Mouse (Mus musculus): ENCODE measurements around the gene Mgat4a. TPM values are rescaled to one million over a fixed set of nuclear protein-coding genes. Genes with fewer than 3 reads are reported as not detected.

Gene Mgat4a
- polyA plus RNA-seq, 1 experiment from 2014 or later: 6.3 TPM

DNA sequence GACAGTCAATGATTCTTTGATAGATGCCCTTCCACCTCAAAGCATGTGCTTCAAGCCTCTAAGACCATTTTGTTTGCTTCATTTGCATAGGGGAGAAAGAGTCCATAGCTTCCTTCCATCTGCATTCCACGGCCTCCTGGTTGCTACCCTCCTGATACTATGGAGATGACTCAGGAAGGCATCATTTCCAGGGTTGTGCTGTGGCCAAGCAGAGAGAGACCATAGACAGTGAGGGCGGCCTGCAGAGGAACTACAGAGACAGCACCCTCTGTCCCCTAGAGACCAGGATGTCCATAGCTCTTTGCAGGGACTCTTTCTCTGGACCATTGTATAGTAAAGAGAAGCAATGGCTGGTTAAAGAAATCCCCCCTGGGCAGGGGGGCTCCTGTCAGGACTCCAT is 135.7 kb downstream of the Mgat4a start:
- H3K27me3 ChIP-seq: no peaks in the 10 kb centered on the region
- no peaks in the 10 kb centered on the region for H3K9me3 ChIP-seq
- no peak for ATAC-seq (ENCODE audit: borderline replicate concordance, extremely low read depth, low FRiP score, low TSS enrichment)
- H3K9ac ChIP-seq: no peak overlapping the region
- no peaks in the 10 kb centered on the region for H3K4me1 ChIP-seq
- no peaks in the 10 kb centered on the region for H3K36me3 ChIP-seq
- WGBS: 77% methylated on average over 2 of the region's 2 CpGs
- no peak overlapping the region for H3K4me2 ChIP-seq
- no peak overlapping the region for H3K4me3 ChIP-seq
- no peak overlapping the region for H3K27ac ChIP-seq

DNA sequence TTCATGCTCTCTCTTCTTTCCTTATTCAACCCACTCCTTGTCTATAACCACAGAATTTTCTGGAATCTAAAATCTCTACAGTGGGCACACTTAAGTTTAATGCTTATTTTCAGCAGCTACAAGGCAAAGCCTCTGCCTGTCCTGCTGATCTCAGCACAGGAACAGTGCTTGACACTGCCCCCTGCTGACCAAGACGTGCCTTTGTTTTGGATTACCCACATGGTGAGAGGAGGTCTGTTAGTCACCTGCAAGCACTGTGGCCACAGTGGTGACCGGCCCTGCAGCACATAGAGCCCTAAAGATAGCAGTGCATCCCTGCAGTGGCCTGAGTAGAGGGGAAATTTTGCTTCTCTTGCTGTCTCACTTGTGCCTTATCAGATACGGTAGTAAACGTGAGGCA is 139.1 kb downstream of the Mgat4a start:
- Histone ChIP-seq H3K4me3 (no peak overlapping the region), H3K36me3 (no peaks in the 10 kb centered on the region), H3K9ac (no peak overlapping the region), H3K4me1 (0 out of 2 replicates have a peak, but pooled peaks cover 9% of the 10 kb centered on the region), H3K27me3 (no peaks in the 10 kb centered on the region), H3K4me2 (no peak overlapping the region), H3K27ac (no peak overlapping the region), H3K9me3 (no peaks in the 10 kb centered on the region)
- no peak for ATAC-seq (ENCODE audit: borderline replicate concordance, extremely low read depth, low FRiP score, low TSS enrichment)
- 55% methylated on average over 4 of the region's 4 CpGs for WGBS

DNA sequence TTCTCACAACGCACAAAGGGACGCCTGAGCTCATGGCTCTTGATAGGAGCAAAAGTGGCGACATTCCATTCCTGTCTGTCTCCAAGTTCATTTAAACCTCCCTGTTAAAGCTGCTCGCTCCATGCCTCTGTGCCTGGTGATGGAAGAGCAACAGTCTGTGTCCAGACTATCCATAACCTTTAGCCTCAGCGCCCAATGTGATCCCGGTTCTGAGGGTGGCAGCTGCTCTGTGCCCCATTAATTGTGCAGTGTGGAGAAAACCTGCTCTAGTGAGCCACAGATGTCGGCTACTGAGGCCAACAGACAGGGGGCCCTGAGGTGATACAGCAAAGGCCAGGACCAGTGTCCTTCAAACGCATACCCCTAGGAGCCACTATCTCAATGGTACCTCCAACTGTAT is 141.1 kb downstream of the Mgat4a start:
- no peak for ATAC-seq (ENCODE audit: borderline replicate concordance, extremely low read depth, low FRiP score, low TSS enrichment)
- no peak overlapping the region for H3K9ac ChIP-seq
- H3K27ac ChIP-seq: no peak overlapping the region

DNA sequence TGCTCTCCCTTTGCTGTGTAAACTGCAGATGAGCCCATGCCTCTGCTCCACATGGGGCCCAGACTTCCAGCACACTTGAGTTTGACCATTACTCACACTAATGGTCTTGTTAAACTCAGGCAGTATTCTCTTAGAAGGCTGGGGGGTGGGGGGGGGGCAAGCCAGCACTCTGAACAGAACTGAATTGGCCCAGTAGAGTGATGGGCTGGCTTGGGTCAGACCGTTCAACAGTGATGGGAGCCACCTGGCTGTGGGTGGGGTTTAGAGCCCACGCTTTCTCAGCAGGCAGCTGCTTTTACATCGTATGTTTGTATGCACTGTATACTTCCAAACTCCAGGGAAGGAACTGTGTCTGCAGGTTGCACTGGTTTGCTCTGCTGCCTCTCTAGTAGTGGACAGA is 141.9 kb downstream of the Mgat4a start:
- WGBS: 20% methylated on average over 3 of the region's 3 CpGs
- Histone ChIP-seq H3K4me3 (no peak overlapping the region), H3K9ac (no peak overlapping the region), H3K36me3 (no peaks in the 10 kb centered on the region), H3K4me1 (0 out of 2 replicates have a peak, but pooled peaks cover 9% of the 10 kb centered on the region), H3K27me3 (no peaks in the 10 kb centered on the region), H3K27ac (no peak overlapping the region), H3K9me3 (no peaks in the 10 kb centered on the region), H3K4me2 (no peak overlapping the region)
- no peak for ATAC-seq (ENCODE audit: borderline replicate concordance, extremely low read depth, low FRiP score, low TSS enrichment)

More for the DNA sequence above, 141.1 kb downstream of the Mgat4a start:
- 0 out of 2 replicates have a peak, but pooled peaks cover 9% of the 10 kb centered on the region for H3K4me1 ChIP-seq
- no peaks in the 10 kb centered on the region for H3K27me3 ChIP-seq
- no peaks in the 10 kb centered on the region for H3K36me3 ChIP-seq
- no peak overlapping the region for H3K4me3 ChIP-seq
- 46% methylated on average over 8 of the region's 8 CpGs for WGBS
- no peaks in the 10 kb centered on the region for H3K9me3 ChIP-seq
- H3K4me2 ChIP-seq: no peak overlapping the region

DNA sequence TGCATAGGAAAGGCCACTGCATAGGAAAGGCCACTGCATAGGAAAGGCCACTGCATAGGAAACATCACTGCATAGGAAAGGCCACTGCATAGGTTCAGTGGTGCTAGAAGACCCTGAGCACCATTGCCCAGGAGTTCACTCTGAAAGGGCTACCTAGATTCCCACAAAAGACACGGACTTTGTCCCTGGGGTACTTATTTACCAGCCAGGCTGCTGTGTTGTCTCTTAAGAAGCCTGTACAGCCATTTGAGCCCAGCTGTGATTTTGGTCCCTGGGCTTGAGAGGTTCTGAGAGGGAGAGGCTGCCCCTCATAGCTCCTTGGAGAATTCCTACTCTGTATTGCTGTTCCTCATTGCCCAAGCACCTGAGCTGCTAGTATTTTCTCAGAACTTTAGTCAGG is 144.3 kb downstream of the Mgat4a start:
- WGBS: 63% methylated on average over 1 of the region's 1 CpGs
- Histone ChIP-seq H3K27me3 (no peaks in the 10 kb centered on the region), H3K9ac (no peak overlapping the region), H3K4me1 (0 out of 2 replicates have a peak, but pooled peaks cover 9% of the 10 kb centered on the region), H3K9me3 (no peaks in the 10 kb centered on the region), H3K36me3 (no peaks in the 10 kb centered on the region), H3K4me2 (no peak overlapping the region), H3K27ac (no peak overlapping the region), H3K4me3 (no peak overlapping the region)
- no peak for ATAC-seq (ENCODE audit: borderline replicate concordance, extremely low read depth, low FRiP score, low TSS enrichment)

DNA sequence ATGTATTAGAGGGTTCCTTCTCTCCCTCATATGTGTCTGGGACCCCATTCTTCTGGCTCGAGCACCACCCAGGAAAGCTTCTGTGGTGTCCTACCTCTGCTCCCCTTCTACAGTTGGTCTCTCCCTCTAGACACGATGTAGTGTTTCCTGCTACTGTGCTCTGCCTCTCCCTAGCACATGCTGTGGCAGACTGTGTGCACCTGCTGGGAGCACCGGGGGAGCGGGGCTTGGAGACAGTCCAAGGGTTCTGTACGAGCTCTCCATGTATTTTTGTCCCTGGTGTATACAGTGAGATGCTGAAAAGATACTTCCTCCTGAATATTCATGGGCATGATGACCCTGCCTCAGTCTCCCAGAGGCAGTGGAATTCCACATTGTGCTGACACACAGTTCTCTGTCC is 147.6 kb downstream of the Mgat4a start:
- 70% methylated on average over 5 of the region's 5 CpGs for WGBS
- H3K4me1 ChIP-seq: no peaks in the 10 kb centered on the region
- H3K27me3 ChIP-seq: no peaks in the 10 kb centered on the region
- no peaks in the 10 kb centered on the region for H3K9me3 ChIP-seq
- no peak for ATAC-seq (ENCODE audit: borderline replicate concordance, extremely low read depth, low FRiP score, low TSS enrichment)
- no peak overlapping the region for H3K4me2 ChIP-seq
- H3K4me3 ChIP-seq: no peak overlapping the region
- no peak overlapping the region for H3K9ac ChIP-seq
- H3K27ac ChIP-seq: no peak overlapping the region
- H3K36me3 ChIP-seq: no peaks in the 10 kb centered on the region

Other genes starting within 250 kb of the Mgat4a start
- gene Inpp4a, start 241.2 kb downstream of the Mgat4a start, polyA plus RNA-seq (2015; fragmentation: Nextera tagmentation; extraction: Ambion mirVana): 12.0 and 13.6 TPM in 2 replicates
- gene Coa5, start 110.9 kb downstream of the Mgat4a start, polyA plus RNA-seq (2015; fragmentation: Nextera tagmentation; extraction: Ambion mirVana): 40.1 and 41.4 TPM in 2 replicates
- gene Unc50, start 110.9 kb downstream of the Mgat4a start, polyA plus RNA-seq (2015; fragmentation: Nextera tagmentation; extraction: Ambion mirVana): 140 and 142 TPM in 2 replicates
- gene 2010300C02Rik, start 179.1 kb upstream of the Mgat4a start, polyA plus RNA-seq (2015; fragmentation: Nextera tagmentation; extraction: Ambion mirVana): 9.9 and 12.1 TPM in 2 replicates

Data from lung, embryonic 15.5 days (tissue).